Mouse (Mus musculus): ENCODE measurements around the gene C2cd2.

DNA sequence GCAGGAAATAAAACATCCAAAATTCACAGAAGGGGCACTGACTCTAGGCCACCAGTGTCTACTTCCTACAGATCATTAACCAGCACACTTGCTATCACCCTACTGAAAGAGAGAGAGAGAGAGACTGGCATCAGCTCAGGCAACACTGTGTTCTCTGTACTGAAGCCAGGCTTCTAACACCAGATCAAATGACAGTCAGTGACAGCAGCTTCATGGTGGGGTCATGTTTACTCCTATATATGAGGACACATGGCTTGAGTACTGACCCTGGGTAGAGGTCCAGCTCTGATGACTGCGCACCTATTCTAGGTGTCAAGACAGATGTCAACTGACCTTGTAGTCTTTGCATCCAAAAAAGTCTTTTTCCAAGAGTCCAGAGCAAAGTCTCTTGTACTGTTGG is 41.8 kb downstream of the C2cd2 start:
- no peak for TF ChIP-seq CTCF (conservative IDR thresholded peaks at IDR 0.05; ENCODE audit: insufficient read depth, insufficient read length, low read depth, low read length)
- TF ChIP-seq POLR2A (IDR thresholded peaks at IDR 0.05; ENCODE audit: low read depth, low read length), result no peak
